Mouse (Mus musculus) liver, embryonic 14.5 days (tissue): ENCODE data around the gene Tcte1. TPM values are rescaled to one million over a fixed set of nuclear protein-coding genes. Genes with fewer than 3 reads are reported as not detected.

Source experiments
- ATAC-seq: fragments of 200-750 bp; cut with Nextera tagmentation; 2 replicates; pipeline ENCODE4 v1.8.0; 2017; ENCODE audit warnings: moderate number of reproducible peaks, mild to moderate bottlenecking, moderate library complexity; ENCODE audit not compliant: insufficient read depth
- DNase-seq, 3 experiments: peaks; one replicate each; pipeline ENCODE4 v3.0.0-alpha.2; 2012 to 2013; ENCODE audit warnings: low read depth in 3 of 3, low spot score in 3 of 3
- H3K27ac ChIP-seq: fragments of 300-500 bp; sonication (generic); 2 replicates; pipeline ENCODE4 v1.5.1; 2014; ENCODE audit warnings: moderate library complexity, mild to moderate bottlenecking, control low read depth, inconsistent platforms
- H3K27me3 ChIP-seq: fragments of 300-500 bp; sonication (generic); 2 replicates; pipeline ENCODE4 v1.6.1; 2014; ENCODE audit warnings: mild to moderate bottlenecking, low read length, moderate library complexity; ENCODE audit not compliant: control insufficient read depth, insufficient read depth
- H3K36me3 ChIP-seq: fragments of 300-500 bp; sonication (generic); replicated peaks from 2 replicates; pipeline ENCODE4 v1.6.1; 2014; ENCODE audit warnings: low read depth; ENCODE audit not compliant: control insufficient read depth, insufficient read depth
- H3K4me1 ChIP-seq, 2 experiments: fragments of 200-500 bp in 1 of 2; fragments of 300-500 bp in 1 of 2; sonication (generic) in 1 of 2; replicated peaks; 2 replicates each; pipeline ENCODE4 v1.6.1; 2012 to 2014; ENCODE audit warnings: antibody characterized with exemption in 1 of 2, inconsistent platforms in 1 of 2, low read length in 1 of 2; ENCODE audit not compliant: control insufficient read depth in 2 of 2, insufficient read depth in 2 of 2
- H3K4me2 ChIP-seq: fragments of 300-500 bp; sonication (generic); 2 replicates; pipeline ENCODE4 v1.6.1; 2014; ENCODE audit warnings: low read depth, mild to moderate bottlenecking, control low read depth, moderate library complexity
- H3K4me3 ChIP-seq, 2 experiments: fragments of 200-500 bp in 1 of 2; fragments of 300-500 bp in 1 of 2; sonication (generic) in 1 of 2; 2 replicates each; pipeline ENCODE4 v1.5.1; 2012 to 2014; ENCODE audit warnings: low read depth in 2 of 2, low read length in 2 of 2, mild to moderate bottlenecking in 2 of 2, control low read depth in 1 of 2, inconsistent platforms in 1 of 2, moderate library complexity in 1 of 2; ENCODE audit not compliant: insufficient read depth in 1 of 2
- H3K9ac ChIP-seq: fragments of 300-500 bp; sonication (generic); replicated peaks from 2 replicates; pipeline ENCODE4 v1.6.1; 2014; ENCODE audit warnings: mild to moderate bottlenecking, control low read depth, moderate library complexity
- H3K9me3 ChIP-seq: fragments of 300-500 bp; sonication (generic); 2 replicates; pipeline ENCODE4 v1.6.1; 2016; ENCODE audit warnings: low read length, mixed read lengths; ENCODE audit not compliant: control insufficient read depth
- CTCF ChIP-seq: IDR thresholded peaks from 2 replicates; pipeline ENCODE4 v1.5.1; 2016; ENCODE audit warnings: antibody characterized with exemption, low read depth, control low read depth
- EP300 ChIP-seq: IDR thresholded peaks from 2 replicates; pipeline ENCODE4 v1.6.1; 2016; ENCODE audit warnings: antibody characterized with exemption, low read depth
- WGBS: fragments of 180-500 bp; shearing (Covaris S2); extraction: QIAGEN DNeasy Blood & Tissue Kit; methylation state at CpG from one replicate; pipeline ENCODE4 v1.1.7; 2014; ENCODE audit not compliant: insufficient replicate concordance; 5-methylcytosine and 5-hydroxymethylcytosine counted together
- polyA plus RNA-seq, 2 experiments: library from polyadenylated mRNA; depleted of rRNA in 1 of 2; stranded (reverse) in 1 of 2; unstranded in 1 of 2; fragments of >200 nt; fragmentation: Nextera tagmentation in 1 of 2; extraction: Ambion mirVana in 1 of 2; gene quantifications; 2 replicates each; pipeline versions ENCODE4 v1.2.1 to v1.2.3; 2012 to 2014

Gene Tcte1
- polyA plus RNA-seq, 2 experiments, result not detected

GRCm38 (mm10) chr17:45545278-45545961 lies 22.2 kb downstream of the Tcte1 start:
- WGBS, result 3% methylated on average over 74 of the region's 74 CpGs
- no peaks in the 10 kb centered on the region for H3K9me3 ChIP-seq
- H3K27me3 ChIP-seq, result peaks cover 77% of the 10 kb centered on the region
- ATAC-seq (no peak), DNase-seq (no peak)
- no peak overlapping the region for H3K4me2 ChIP-seq
- H3K27ac ChIP-seq, result no peak overlapping the region
- H3K4me3 ChIP-seq, result no peak overlapping the region
- H3K9ac ChIP-seq, result no peak overlapping the region
- no peaks in the 10 kb centered on the region for H3K36me3 ChIP-seq
- TF ChIP-seq CTCF (no peak), EP300 (no peak)
- no peaks in the 10 kb centered on the region for H3K4me1 ChIP-seq

- Histone ChIP-seq H3K36me3 (no peaks in the 10 kb centered on the region), H3K27ac (no peak overlapping the region), H3K4me1 (0 out of 4 replicates have a peak, but pooled peaks cover 0 to under 1% of the 10 kb centered on the region in 2 experiments), H3K27me3 (peaks cover 90% of the 10 kb centered on the region), H3K4me2 (no peak overlapping the region), H3K4me3 (no peak overlapping the region), H3K9me3 (no peaks in the 10 kb centered on the region), H3K9ac (no peak overlapping the region)
- DNase-seq, result no peak
- 55% methylated on average over 16 of the region's 16 CpGs for WGBS
- TF ChIP-seq CTCF (no peak), EP300 (no peak)
- ATAC-seq, result no peak
Observed at GRCm38 (mm10) chr17:45546941-45547340, 23.7 kb downstream of the Tcte1 start.

- H3K36me3 ChIP-seq, result no peaks in the 10 kb centered on the region
- peaks cover 90% of the 10 kb centered on the region for H3K27me3 ChIP-seq
- no peak overlapping the region for H3K9ac ChIP-seq
- 0 out of 4 replicates have a peak, but pooled peaks cover 0 to 2% of the 10 kb centered on the region in 2 experiments for H3K4me1 ChIP-seq
- H3K4me3 ChIP-seq, result no peak overlapping the region
- ATAC-seq (no peak), DNase-seq (no peak)
- H3K4me2 ChIP-seq, result no peak overlapping the region
- 47% methylated on average over 5 of the region's 5 CpGs for WGBS
- TF ChIP-seq EP300, result no peak
- TF ChIP-seq CTCF, result no peak
- no peaks in the 10 kb centered on the region for H3K9me3 ChIP-seq
- no peak overlapping the region for H3K27ac ChIP-seq
Observed at GRCm38 (mm10) chr17:45547461-45548190, 24.4 kb downstream of the Tcte1 start.

GRCm38 (mm10) chr17:45548541-45549512 lies 25.6 kb downstream of the Tcte1 start:
- TF ChIP-seq EP300, result no peak
- peak; percentile 23; the same call in 1 of the 2 replicates for TF ChIP-seq CTCF
- Histone ChIP-seq H3K27me3 (peaks cover 79% of the 10 kb centered on the region), H3K9me3 (no peaks in the 10 kb centered on the region), H3K4me3 (peak overlapping the region; percentile 2 to 33; a peak in 2 of 4 replicates), H3K4me1 (0 out of 4 replicates have a peak, but pooled peaks cover 0 to 2% of the 10 kb centered on the region in 2 experiments), H3K9ac (no peak overlapping the region), H3K36me3 (no peaks in the 10 kb centered on the region), H3K27ac (no peak overlapping the region), H3K4me2 (peak overlapping the region; percentile 57)
- no peak for ATAC-seq
- WGBS, result 4% methylated on average over 62 of the region's 68 CpGs
- DNase-seq, result no peak
